Mouse (Mus musculus) liver, adult 2 months (tissue): ENCODE results near the gene Slamf6.

ENCODE experiments used
- CTCF ChIP-seq: fragments of 200-500 bp; IDR thresholded peaks from 2 replicates; pipeline ENCODE4 v1.5.1; 2011; ENCODE audit warnings: low read depth, low read length, control low read depth
- POLR2A ChIP-seq: fragments of 200-500 bp; IDR thresholded peaks from 2 replicates; pipeline ENCODE4 v1.6.1; 2011; ENCODE audit warnings: low read length, control low read depth; ENCODE audit not compliant: insufficient read depth; ENCODE audit errors: extremely low read depth

GRCm38 (mm10) chr1:171975377-171975776 is 58.1 kb downstream of the Slamf6 start:
- TF ChIP-seq CTCF (no peak), POLR2A (no peak)
